Mouse (Mus musculus) embryonic facial prominence, embryonic 12.5 days (tissue): Measurements from ENCODE around the gene Gm5580. TPM values are rescaled to one million over a fixed set of nuclear protein-coding genes. Genes with fewer than 3 reads are reported as not detected.
"Not testable (repeated sequence)": the region's sequence is repeated elsewhere in the genome, so short reads cannot be mapped to it uniquely, and the experiment has no call there.

Source experiments
- ATAC-seq: fragments of 200-750 bp; cut with Nextera tagmentation; 2 replicates; pipeline ENCODE4 v1.8.0; 2017; ENCODE audit not compliant: insufficient number of reproducible peaks, insufficient read depth, low FRiP score, low TSS enrichment
- H3K27ac ChIP-seq: fragments of 300-500 bp; sonication (generic); 2 replicates; pipeline ENCODE4 v1.5.1; 2016; ENCODE audit warnings: mild to moderate bottlenecking
- H3K27me3 ChIP-seq: fragments of 300-500 bp; sonication (generic); 2 replicates; pipeline ENCODE4 v1.6.1; 2016; ENCODE audit warnings: mild to moderate bottlenecking, moderate library complexity
- H3K36me3 ChIP-seq: fragments of 300-500 bp; sonication (generic); 2 replicates; pipeline ENCODE4 v1.6.1; 2016; ENCODE audit warnings: mild to moderate bottlenecking
- H3K4me1 ChIP-seq: fragments of 300-500 bp; sonication (generic); 2 replicates; pipeline ENCODE4 v1.6.1; 2016
- H3K4me2 ChIP-seq: fragments of 300-500 bp; sonication (generic); replicated peaks from 2 replicates; pipeline ENCODE4 v1.6.1; 2016; ENCODE audit warnings: mild to moderate bottlenecking, moderate library complexity
- H3K4me3 ChIP-seq: fragments of 300-500 bp; sonication (generic); 2 replicates; pipeline ENCODE4 v1.5.1; 2016; ENCODE audit warnings: mild to moderate bottlenecking
- H3K9ac ChIP-seq: fragments of 300-500 bp; sonication (generic); 2 replicates; pipeline ENCODE4 v1.6.1; 2016; ENCODE audit warnings: mild to moderate bottlenecking, moderate library complexity
- H3K9me3 ChIP-seq: fragments of 300-500 bp; sonication (generic); 2 replicates; pipeline ENCODE4 v1.6.1; 2016; ENCODE audit warnings: mild to moderate bottlenecking, moderate library complexity
- WGBS: fragments of 180-500 bp; shearing (Covaris S2); methylation state at CpG from one replicate; pipeline ENCODE4 v1.1.7; 2016; 5-methylcytosine and 5-hydroxymethylcytosine counted together
- polyA plus RNA-seq: library from polyadenylated mRNA; unstranded; fragments of >200 nt; fragmentation: Nextera tagmentation; extraction: Ambion mirVana; gene quantifications from 2 replicates; pipeline ENCODE4 v1.2.1, GENCODE M21; 2016

The Gm5580 gene
- 0.52 and 0.60 TPM in 2 replicates for polyA plus RNA-seq

- not testable (repeated sequence) for H3K4me3 ChIP-seq, H3K9ac ChIP-seq, H3K27ac ChIP-seq, H3K36me3 ChIP-seq, H3K4me2 ChIP-seq, ATAC-seq, H3K4me1 ChIP-seq, H3K27me3 ChIP-seq, H3K9me3 ChIP-seq
- WGBS = 97% methylated on average over 11 of the region's 11 CpGs
Measured at GRCm38 (mm10) chr6:116550841-116551240, at the start of gene Gm5580. Gene Gm5580 (plus strand): TSS chr6:116551141.

- not testable (repeated sequence) for H3K36me3 ChIP-seq, H3K4me1 ChIP-seq, H3K4me2 ChIP-seq, ATAC-seq, H3K9ac ChIP-seq, H3K27me3 ChIP-seq, H3K27ac ChIP-seq, H3K4me3 ChIP-seq
- 86% methylated on average over 20 of the region's 20 CpGs for WGBS
- peaks cover 12% of the 10 kb centered on the region for H3K9me3 ChIP-seq
Measured at GRCm38 (mm10) chr6:116506302-116507003, 44.5 kb upstream of the Gm5580 start, which contains the start of gene Olfr212. Gene Olfr212 (plus strand): TSS chr6:116506516.

GRCm38 (mm10) chr6:116514832-116515231 lies 36.1 kb upstream of the Gm5580 start:
- ATAC-seq = no peak
- H3K9ac ChIP-seq = no peak overlapping the region
- H3K4me1 ChIP-seq = no peaks in the 10 kb centered on the region
- no peak overlapping the region for H3K4me3 ChIP-seq
- H3K4me2 ChIP-seq = no peak overlapping the region
- no peak overlapping the region for H3K27ac ChIP-seq
- H3K36me3 ChIP-seq = no peaks in the 10 kb centered on the region
- no peaks in the 10 kb centered on the region for H3K27me3 ChIP-seq
- H3K9me3 ChIP-seq = no peaks in the 10 kb centered on the region

- Histone ChIP-seq H3K4me3 (no peak within 1 kb of the TSS), H3K9ac (no peak within 1 kb of the TSS), H3K36me3 (no peaks in the 10 kb centered on the region), H3K9me3 (no peaks in the 10 kb centered on the region), H3K4me2 (no peak within 1 kb of the TSS), H3K27me3 (no peaks in the 10 kb centered on the region), H3K4me1 (no peaks in the 10 kb centered on the region), H3K27ac (no peak within 1 kb of the TSS)
- 91% methylated on average over 1 of the region's 1 CpGs for WGBS
- ATAC-seq = no peak
Measured at GRCm38 (mm10) chr6:116538156-116538555, 12.8 kb upstream of the Gm5580 start, which contains the start of gene Olfr213. Gene Olfr213 (plus strand): TSS chr6:116538456.

GRCm38 (mm10) chr6:116542500-116542899 lies 8.4 kb upstream of the Gm5580 start:
- Histone ChIP-seq H3K9me3 (no peaks in the 10 kb centered on the region), H3K9ac (no peak overlapping the region), H3K27ac (no peak overlapping the region), H3K36me3 (no peaks in the 10 kb centered on the region), H3K4me1 (no peaks in the 10 kb centered on the region), H3K4me2 (no peak overlapping the region), H3K4me3 (no peak overlapping the region), H3K27me3 (no peaks in the 10 kb centered on the region)
- ATAC-seq = no peak
- 84% methylated on average over 2 of the region's 2 CpGs for WGBS

- no peaks in the 10 kb centered on the region for H3K9me3 ChIP-seq
- WGBS = 63% methylated on average over 1 of the region's 1 CpGs
- no peak for ATAC-seq
Measured at GRCm38 (mm10) chr6:116553935-116554334, 3.0 kb downstream of the Gm5580 start, which contains the start of gene Olfr214. Gene Olfr214 (plus strand): TSS chr6:116554235.

GRCm38 (mm10) chr6:116554952-116555351 lies 4.0 kb downstream of the Gm5580 start:
- WGBS = 82% methylated on average over 3 of the region's 3 CpGs
- H3K27me3 ChIP-seq = no peaks in the 10 kb centered on the region
- ATAC-seq = no peak
- H3K4me2 ChIP-seq = no peak overlapping the region
- no peak overlapping the region for H3K27ac ChIP-seq
- H3K9me3 ChIP-seq = no peaks in the 10 kb centered on the region
- H3K4me3 ChIP-seq = no peak overlapping the region
- H3K9ac ChIP-seq = no peak overlapping the region
- no peaks in the 10 kb centered on the region for H3K36me3 ChIP-seq
- H3K4me1 ChIP-seq = no peaks in the 10 kb centered on the region

More at GRCm38 (mm10) chr6:116553935-116554334, 3.0 kb downstream of the Gm5580 start, which contains the start of gene Olfr214:
- Histone ChIP-seq H3K4me2 (no peak within 1 kb of the TSS), H3K4me3 (no peak within 1 kb of the TSS), H3K27me3 (no peaks in the 10 kb centered on the region), H3K9ac (no peak within 1 kb of the TSS), H3K4me1 (no peaks in the 10 kb centered on the region), H3K27ac (no peak within 1 kb of the TSS), H3K36me3 (no peaks in the 10 kb centered on the region)

- Histone ChIP-seq H3K4me2 (no peak overlapping the region), H3K27ac (no peak overlapping the region), H3K4me1 (no peaks in the 10 kb centered on the region), H3K36me3 (no peaks in the 10 kb centered on the region), H3K9me3 (no peaks in the 10 kb centered on the region), H3K4me3 (no peak overlapping the region), H3K27me3 (no peaks in the 10 kb centered on the region), H3K9ac (no peak overlapping the region)
- ATAC-seq = no peak
- WGBS = 29% methylated on average over 3 of the region's 3 CpGs
Measured at GRCm38 (mm10) chr6:116569834-116570233, 18.9 kb downstream of the Gm5580 start.

- no peak for ATAC-seq
Measured at GRCm38 (mm10) chr6:116584095-116584494, 33.2 kb downstream of the Gm5580 start, which contains the start of gene Olfr215. Gene Olfr215 (minus strand): TSS chr6:116584195.

GRCm38 (mm10) chr6:116600969-116601368 lies 50.0 kb downstream of the Gm5580 start:
- not testable (repeated sequence) for H3K4me1 ChIP-seq, H3K9ac ChIP-seq, H3K36me3 ChIP-seq, H3K4me3 ChIP-seq, H3K9me3 ChIP-seq, H3K27ac ChIP-seq, ATAC-seq, H3K4me2 ChIP-seq, H3K27me3 ChIP-seq

More at GRCm38 (mm10) chr6:116584095-116584494, 33.2 kb downstream of the Gm5580 start, which contains the start of gene Olfr215:
- 68% methylated on average over 4 of the region's 4 CpGs for WGBS
- Histone ChIP-seq H3K9me3 (no peaks in the 10 kb centered on the region), H3K4me2 (no peak within 1 kb of the TSS), H3K4me1 (no peaks in the 10 kb centered on the region), H3K4me3 (no peak within 1 kb of the TSS), H3K9ac (no peak within 1 kb of the TSS), H3K27ac (no peak within 1 kb of the TSS), H3K27me3 (no peaks in the 10 kb centered on the region; the same call in 1 of the 2 replicates), H3K36me3 (no peaks in the 10 kb centered on the region)
